Mouse (Mus musculus) kidney, postnatal 0 days (tissue): ENCODE results near the gene Klc1. TPM values are rescaled to one million over a fixed set of nuclear protein-coding genes. Genes with fewer than 3 reads are reported as not detected.

Experiments used
- ATAC-seq: fragments of 200-750 bp; cut with Nextera tagmentation; replicated peaks from 2 replicates; pipeline ENCODE4 v1.8.0; 2017; ENCODE audit warnings: low read depth, moderate number of reproducible peaks, moderate TSS enrichment, moderate library complexity; ENCODE audit not compliant: low FRiP score
- DNase-seq: peaks from one replicate; pipeline ENCODE4 v3.0.0-alpha.2; 2016; ENCODE audit warnings: low spot score
- H3K27ac ChIP-seq: fragments of 300-500 bp; sonication (generic); 2 replicates; pipeline ENCODE4 v1.5.1; 2014; ENCODE audit warnings: mild to moderate bottlenecking
- H3K27me3 ChIP-seq: fragments of 300-500 bp; sonication (generic); 2 replicates; pipeline ENCODE4 v1.6.1; 2014; ENCODE audit warnings: low read length, mixed read lengths; ENCODE audit not compliant: insufficient read depth
- H3K36me3 ChIP-seq: fragments of 300-500 bp; sonication (generic); 2 replicates; pipeline ENCODE4 v1.6.1; 2014; ENCODE audit warnings: low read length, mixed read lengths; ENCODE audit not compliant: insufficient read depth
- H3K4me1 ChIP-seq: fragments of 300-500 bp; sonication (generic); replicated peaks from 2 replicates; pipeline ENCODE4 v1.6.1; 2014; ENCODE audit warnings: antibody characterized with exemption, low read length, mixed read lengths; ENCODE audit not compliant: insufficient read depth
- H3K4me2 ChIP-seq: fragments of 300-500 bp; sonication (generic); 2 replicates; pipeline ENCODE4 v1.6.1; 2014; ENCODE audit warnings: mild to moderate bottlenecking, low read length, moderate library complexity, mixed read lengths
- H3K4me3 ChIP-seq: fragments of 300-500 bp; sonication (generic); replicated peaks from 2 replicates; pipeline ENCODE4 v1.5.1; 2014; ENCODE audit warnings: low read depth, low read length
- H3K9ac ChIP-seq: fragments of 300-500 bp; sonication (generic); 2 replicates; pipeline ENCODE4 v1.6.1; 2014; ENCODE audit warnings: low read depth, low read length
- H3K9me3 ChIP-seq: fragments of 300-500 bp; sonication (generic); replicated peaks from 2 replicates; pipeline ENCODE4 v1.6.1; 2016; ENCODE audit warnings: low read length, inconsistent platforms, mixed read lengths
- CTCF ChIP-seq: IDR thresholded peaks from 2 replicates; pipeline ENCODE4 v1.5.1; 2016; ENCODE audit warnings: antibody characterized with exemption, low read depth, mild to moderate bottlenecking, moderate library complexity
- WGBS: fragments of 180-500 bp; shearing (Covaris S2); extraction: QIAGEN DNeasy Blood & Tissue Kit; methylation state at CpG from one replicate; pipeline ENCODE4 v1.1.7; 2014; 5-methylcytosine and 5-hydroxymethylcytosine counted together
- polyA plus RNA-seq: library from polyadenylated mRNA; unstranded; fragments of >200 nt; fragmentation: Nextera tagmentation; extraction: Ambion mirVana; gene quantifications from 2 replicates; pipeline ENCODE4 v1.2.1, GENCODE M21; 2015

Klc1 gene
- polyA plus RNA-seq, 1 experiment from 2014 or later = 52.6 TPM

DNA sequence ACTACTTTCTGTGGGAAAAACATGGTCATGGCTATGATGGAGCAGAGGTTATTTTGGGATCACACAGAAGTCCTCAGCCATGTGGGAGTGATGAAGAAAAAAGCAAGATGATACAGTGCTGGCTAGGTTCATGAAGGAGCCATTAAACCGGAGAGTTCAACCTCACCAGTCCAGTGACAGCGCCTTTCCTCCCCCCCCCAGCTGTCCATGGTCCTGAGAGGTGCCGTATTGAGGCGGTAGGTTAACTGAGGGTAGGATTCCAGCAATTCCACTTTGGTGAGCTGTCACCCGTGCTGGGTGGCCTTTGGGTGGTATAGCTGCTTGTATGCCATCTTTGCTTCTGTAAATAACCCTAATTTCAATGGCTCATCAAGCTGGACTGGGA lies 2.0 kb upstream of the Klc1 start:
- 27% methylated on average over 5 of the region's 5 CpGs for WGBS
- peak; percentile 48 for DNase-seq
- H3K4me1 ChIP-seq = peaks cover 16% of the 10 kb centered on the region
- no peak overlapping the region for H3K9ac ChIP-seq
- no peaks in the 10 kb centered on the region for H3K27me3 ChIP-seq
- ATAC-seq = no peak
- no peak overlapping the region for H3K4me3 ChIP-seq
- H3K27ac ChIP-seq = no peak overlapping the region
- no peak overlapping the region for H3K4me2 ChIP-seq
- no peak for TF ChIP-seq CTCF
- H3K9me3 ChIP-seq = no peaks in the 10 kb centered on the region
- no peaks in the 10 kb centered on the region for H3K36me3 ChIP-seq

DNA sequence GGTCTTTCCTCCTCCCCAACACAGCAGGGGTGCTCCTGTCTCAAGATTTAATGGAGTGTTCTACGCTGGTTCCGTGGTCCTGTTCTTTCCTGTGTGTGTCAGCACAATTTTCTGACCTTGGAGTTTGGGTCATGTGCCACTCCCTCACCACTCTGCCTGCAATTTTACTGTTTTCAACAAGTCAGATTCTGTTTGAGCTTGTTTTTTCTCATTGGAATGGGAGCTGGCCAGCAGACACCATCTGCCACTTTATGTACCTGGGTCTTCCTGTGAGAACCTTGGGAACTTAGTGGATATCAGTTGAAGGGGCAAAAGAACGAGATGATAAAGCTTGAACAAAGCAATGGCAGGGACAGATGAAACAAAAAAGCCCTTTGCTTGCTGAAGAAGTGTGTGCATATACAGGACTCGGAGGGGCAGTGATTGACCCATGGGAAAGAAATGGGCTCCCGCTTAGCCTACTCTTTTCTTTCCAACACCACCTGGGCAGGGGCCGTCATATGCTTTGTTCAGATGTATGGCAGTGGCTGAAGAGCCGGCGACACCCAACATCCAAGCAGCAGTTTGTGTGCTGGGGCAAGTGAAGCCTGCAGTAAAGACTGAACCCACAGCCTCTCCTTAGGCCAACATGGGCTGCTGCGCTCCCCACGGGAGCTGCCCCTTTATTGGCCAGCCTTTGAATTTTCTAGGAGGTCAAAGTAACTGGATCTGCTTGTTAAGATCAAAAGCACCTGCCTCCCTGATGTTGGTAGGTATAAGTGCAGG lies 906 bp upstream of the Klc1 start:
- peaks cover 16% of the 10 kb centered on the region for H3K4me1 ChIP-seq
- peak overlapping the region; percentile 89; the same call in 1 of the 2 replicates for H3K27ac ChIP-seq
- no peaks in the 10 kb centered on the region for H3K27me3 ChIP-seq
- ATAC-seq (no peak), DNase-seq (no peak)
- peak overlapping the region; percentile 98 for H3K4me2 ChIP-seq
- WGBS = 39% methylated on average over 10 of the region's 10 CpGs
- H3K9me3 ChIP-seq = no peaks in the 10 kb centered on the region
- peak overlapping the region; percentile 89 for H3K9ac ChIP-seq
- no peak for TF ChIP-seq CTCF
- 0 out of 2 replicates have a peak, but pooled peaks cover 4% of the 10 kb centered on the region for H3K36me3 ChIP-seq
- peak overlapping the region; percentile 53 for H3K4me3 ChIP-seq

DNA sequence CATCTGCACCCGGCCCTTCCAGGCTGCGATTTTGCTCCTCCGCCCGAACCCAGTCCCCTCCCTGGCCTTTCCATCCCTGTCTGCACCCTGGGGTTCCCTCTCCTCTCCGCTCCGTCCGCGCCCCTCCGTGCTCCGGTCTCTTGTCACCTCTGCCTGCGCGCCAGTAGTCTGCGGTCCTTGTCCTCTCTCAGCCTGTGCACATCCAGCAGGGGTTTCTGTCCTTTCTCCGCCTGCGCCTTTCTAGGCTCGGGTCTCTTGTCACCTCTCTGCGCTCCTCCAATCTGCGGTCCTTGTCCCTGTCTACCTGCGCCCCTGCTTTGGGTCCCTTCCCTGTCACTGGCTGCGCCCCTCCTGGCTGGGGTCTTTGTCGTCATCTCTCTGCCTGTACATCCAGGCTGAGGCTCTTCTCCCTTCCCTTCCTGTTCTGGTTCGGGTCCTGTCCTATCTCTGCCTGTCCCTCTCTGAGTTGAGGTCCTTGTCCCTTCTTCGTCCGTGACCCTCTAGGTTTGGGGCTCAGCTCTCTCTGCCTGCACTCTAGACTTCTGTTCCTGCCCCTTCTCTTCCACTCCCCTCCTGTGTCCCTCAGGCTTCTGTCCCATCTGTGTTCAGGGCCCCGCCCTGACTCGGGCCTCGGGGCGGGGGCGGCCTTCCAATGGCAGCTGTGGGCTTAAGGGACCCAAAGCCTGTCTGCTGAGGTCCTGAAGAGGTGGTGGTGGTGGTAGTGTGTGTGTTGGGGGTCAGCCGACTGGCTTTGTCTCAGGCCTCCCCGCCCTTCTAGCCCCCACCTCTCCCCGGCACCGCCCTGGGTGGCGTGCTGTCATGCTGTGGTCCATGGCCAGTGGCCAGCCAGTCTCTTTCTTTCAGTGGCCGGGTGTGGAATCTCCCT lies 770 bp downstream of the Klc1 start:
- Histone ChIP-seq H3K9ac (peak overlapping the region; percentile 89), H3K4me2 (peak overlapping the region; percentile 98), H3K9me3 (no peaks in the 10 kb centered on the region), H3K4me3 (peak overlapping the region; percentile 53), H3K4me1 (peaks cover 16% of the 10 kb centered on the region), H3K27ac (peak overlapping the region; percentile 89), H3K36me3 (0 out of 2 replicates have a peak, but pooled peaks cover 11% of the 10 kb centered on the region), H3K27me3 (no peaks in the 10 kb centered on the region)
- ATAC-seq (peak; percentile 19; the same call in 1 of the 2 replicates), DNase-seq (peak; percentile 47)
- 3% methylated on average over 35 of the region's 35 CpGs for WGBS
- no peak for TF ChIP-seq CTCF

DNA sequence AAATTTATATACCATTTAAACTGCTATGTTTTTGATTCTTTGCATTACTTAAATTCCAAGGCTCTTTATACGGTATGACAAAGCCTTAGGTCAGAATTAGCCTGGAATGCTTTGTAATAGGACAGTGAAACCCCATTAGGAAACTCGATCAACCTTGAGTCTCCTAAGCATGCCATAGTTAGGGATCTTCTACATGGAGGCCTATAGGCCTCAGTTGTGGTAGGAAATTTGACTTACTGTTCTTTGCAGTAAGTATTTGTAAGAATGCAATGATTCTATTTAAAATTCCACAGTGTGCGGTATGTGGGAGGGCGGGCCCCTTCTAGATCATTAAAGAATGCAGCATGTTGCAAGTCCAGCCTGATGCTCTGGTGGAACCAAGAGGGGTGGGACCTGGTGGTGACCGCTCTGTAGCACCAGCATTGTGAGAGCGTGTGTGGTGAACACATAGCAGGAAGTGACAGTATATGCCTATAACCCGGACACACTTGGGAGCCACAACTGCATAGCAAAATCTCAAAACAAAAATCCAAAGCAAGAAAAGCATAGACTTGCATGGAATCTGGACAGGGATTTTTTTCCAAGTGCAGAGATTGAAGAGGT lies 1.8 kb downstream of the Klc1 start:
- Histone ChIP-seq H3K27me3 (no peaks in the 10 kb centered on the region), H3K4me2 (peak overlapping the region; percentile 98), H3K27ac (no peak overlapping the region), H3K36me3 (0 out of 2 replicates have a peak, but pooled peaks cover 11% of the 10 kb centered on the region), H3K4me1 (peaks cover 16% of the 10 kb centered on the region), H3K9ac (no peak overlapping the region), H3K4me3 (peak overlapping the region; percentile 53; the same call in 1 of the 2 replicates), H3K9me3 (no peaks in the 10 kb centered on the region)
- no peak for ATAC-seq
- DNase-seq = peak; percentile 56
- no peak for TF ChIP-seq CTCF
- 34% methylated on average over 7 of the region's 7 CpGs for WGBS

DNA sequence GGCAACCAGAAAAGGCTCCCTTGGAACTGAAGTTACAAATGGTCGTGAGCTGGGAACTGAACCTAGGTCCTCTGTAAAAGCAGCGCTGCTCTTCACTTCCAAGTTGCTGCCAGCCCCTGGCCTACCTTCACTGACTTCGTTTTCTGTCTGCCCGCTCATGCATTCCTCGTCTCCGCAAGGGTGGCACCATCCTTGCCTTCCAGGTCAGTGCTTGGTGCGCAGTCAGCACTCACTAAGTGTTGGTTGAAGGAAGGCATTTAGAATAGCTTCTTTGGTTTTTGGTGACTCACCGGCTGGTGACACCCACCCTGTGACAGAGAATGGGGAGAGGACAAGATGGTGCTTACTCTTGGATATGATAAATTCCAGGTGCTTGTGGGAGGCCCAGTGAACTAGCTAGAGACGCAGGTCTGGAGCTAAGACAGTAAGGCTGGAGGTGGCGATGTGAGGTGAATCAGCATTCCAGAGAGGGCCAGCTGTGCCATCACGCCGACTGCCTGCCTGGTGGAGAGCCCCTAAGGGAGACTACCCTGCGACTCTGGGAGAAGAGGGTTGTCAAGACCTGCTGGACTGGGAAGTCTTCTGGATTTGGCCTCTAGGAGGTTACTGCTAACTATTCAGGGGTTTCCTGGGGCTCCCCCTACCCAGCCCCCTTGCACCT lies 4.1 kb downstream of the Klc1 start:
- Histone ChIP-seq H3K4me2 (no peak overlapping the region), H3K36me3 (0 out of 2 replicates have a peak, but pooled peaks cover 11% of the 10 kb centered on the region), H3K9ac (no peak overlapping the region), H3K27me3 (no peaks in the 10 kb centered on the region), H3K4me1 (peaks cover 21% of the 10 kb centered on the region), H3K4me3 (no peak overlapping the region), H3K9me3 (no peaks in the 10 kb centered on the region), H3K27ac (no peak overlapping the region)
- TF ChIP-seq CTCF = no peak
- ATAC-seq (no peak), DNase-seq (no peak)
- WGBS = 90% methylated on average over 13 of the region's 13 CpGs
